Mouse (Mus musculus) lung, adult 2 months (tissue): ENCODE measurements around the gene Inhbe.

ENCODE experiments used
- CTCF ChIP-seq: fragments of 200-500 bp; IDR thresholded peaks from 2 replicates; pipeline ENCODE4 v1.5.1; 2011; ENCODE audit warnings: mild to moderate bottlenecking, low read length, control low read depth; ENCODE audit not compliant: insufficient read depth
- POLR2A ChIP-seq: fragments of 200-500 bp; IDR thresholded peaks from 2 replicates; pipeline ENCODE4 v1.6.1; 2011; ENCODE audit warnings: low read depth, mild to moderate bottlenecking, control low read depth, low read length, borderline replicate concordance; ENCODE audit errors: extremely low read depth

GRCm38 (mm10) chr10:127312356-127312676 is 41.9 kb downstream of the Inhbe start:
- TF ChIP-seq CTCF (peak; percentile 56), POLR2A (no peak)
